Mouse (Mus musculus) bone marrow macrophage, adult 2 months (primary cell): ENCODE results near the gene Ecsit. TPM values are rescaled to one million over a fixed set of nuclear protein-coding genes. Genes with fewer than 3 reads are reported as not detected.

Experiments used
- H3K27ac ChIP-seq: 2 replicates; pipeline ENCODE4 v1.5.1; 2012; ENCODE audit warnings: low read depth, low read length; ENCODE audit not compliant: insufficient read depth
- H3K4me1 ChIP-seq: 2 replicates; pipeline ENCODE4 v1.6.1; 2012; ENCODE audit warnings: low read length; ENCODE audit not compliant: control insufficient read depth, insufficient read depth
- H3K4me3 ChIP-seq: 2 replicates; pipeline ENCODE4 v1.5.1; 2012; ENCODE audit warnings: mild to moderate bottlenecking, low read length, moderate library complexity; ENCODE audit not compliant: insufficient read depth
- CTCF ChIP-seq: IDR thresholded peaks from 2 replicates; pipeline ENCODE4 v1.5.1; 2012; ENCODE audit warnings: low read depth, mild to moderate bottlenecking, low read length, moderate library complexity
- POLR2A ChIP-seq: IDR thresholded peaks from 2 replicates; pipeline ENCODE4 v1.6.1; 2012; ENCODE audit warnings: mild to moderate bottlenecking, low read depth, low read length, borderline replicate concordance
- polyA plus RNA-seq: library from polyadenylated mRNA; stranded (reverse); fragments of >200 nt; gene quantifications from 2 replicates; pipeline ENCODE4 v1.2.4, GENCODE M21; 2012; ENCODE audit not compliant: missing spikeins, insufficient read depth, insufficient read length

Gene Ecsit
- 5.7 and 7.0 TPM in 2 replicates for polyA plus RNA-seq

- Histone ChIP-seq H3K27ac (peak within 1 kb of the TSS; percentile 18; the same call in 1 of the 2 replicates), H3K4me1 (peaks cover 4% of the 10 kb centered on the region; the same call in 1 of the 2 replicates), H3K4me3 (peak within 1 kb of the TSS; percentile 82)
- 0 out of 2 replicates have a peak, but pooled peaks have one; percentile 9 for TF ChIP-seq CTCF
- TF ChIP-seq POLR2A: no peak
Measured at GRCm38 (mm10) chr9:22085022-22085834, at the start of gene Ecsit. Gene Ecsit, minus strand, starts transcription at chr9:22085438.

DNA sequence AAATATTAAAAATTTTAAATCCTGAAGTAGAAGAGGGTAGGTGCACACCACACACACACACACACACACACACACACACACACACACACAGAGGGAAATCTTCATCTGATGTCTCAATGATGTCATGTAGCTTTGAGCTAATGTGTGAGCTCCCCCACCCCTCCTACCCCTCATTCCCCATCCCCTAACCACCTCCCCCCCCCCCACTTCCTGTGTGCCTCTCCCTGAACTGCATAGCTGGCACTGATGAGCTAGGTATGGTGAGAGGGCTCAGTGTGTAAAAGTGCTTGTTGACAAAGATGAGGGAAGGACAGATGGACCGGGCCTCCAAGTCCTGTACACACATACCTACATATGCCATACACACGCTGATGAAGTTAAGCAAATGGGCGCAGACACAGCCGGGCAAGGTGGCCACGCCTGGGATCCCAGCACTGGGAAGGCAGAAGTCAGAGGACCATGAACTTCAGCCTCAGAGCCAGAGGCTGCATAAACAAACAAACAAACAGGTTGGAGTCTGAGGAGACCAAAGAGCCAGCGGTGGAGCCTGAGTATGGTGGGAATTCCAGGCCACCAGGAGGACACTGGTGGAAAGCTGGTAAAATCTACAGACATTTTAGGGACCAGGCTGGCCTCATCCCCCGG, 49.1 kb upstream of the Ecsit start:
- TF ChIP-seq POLR2A: no peak
- TF ChIP-seq CTCF: no peak
- no peak overlapping the region for H3K4me3 ChIP-seq
- H3K4me1 ChIP-seq: peaks cover 7% of the 10 kb centered on the region
- H3K27ac ChIP-seq: no peak overlapping the region

- Histone ChIP-seq H3K4me3 (no peak overlapping the region), H3K27ac (no peak overlapping the region), H3K4me1 (peaks cover 7% of the 10 kb centered on the region)
- no peak for TF ChIP-seq POLR2A
Measured at GRCm38 (mm10) chr9:22132220-22132619, 47.0 kb upstream of the Ecsit start.

- H3K4me3 ChIP-seq: no peak overlapping the region
- TF ChIP-seq POLR2A (no peak), CTCF (no peak)
- no peak overlapping the region for H3K27ac ChIP-seq
- peaks cover 7% of the 10 kb centered on the region for H3K4me1 ChIP-seq
Measured at GRCm38 (mm10) chr9:22131226-22131981, 46.2 kb upstream of the Ecsit start.

GRCm38 (mm10) chr9:22125246-22126027, 40.2 kb upstream of the Ecsit start:
- peaks cover 28% of the 10 kb centered on the region for H3K4me1 ChIP-seq
- peak overlapping the region; percentile 62 for H3K27ac ChIP-seq
- TF ChIP-seq CTCF (0 out of 2 replicates have a peak, but pooled peaks have one; percentile 9), POLR2A (no peak)
- H3K4me3 ChIP-seq: no peak overlapping the region

DNA sequence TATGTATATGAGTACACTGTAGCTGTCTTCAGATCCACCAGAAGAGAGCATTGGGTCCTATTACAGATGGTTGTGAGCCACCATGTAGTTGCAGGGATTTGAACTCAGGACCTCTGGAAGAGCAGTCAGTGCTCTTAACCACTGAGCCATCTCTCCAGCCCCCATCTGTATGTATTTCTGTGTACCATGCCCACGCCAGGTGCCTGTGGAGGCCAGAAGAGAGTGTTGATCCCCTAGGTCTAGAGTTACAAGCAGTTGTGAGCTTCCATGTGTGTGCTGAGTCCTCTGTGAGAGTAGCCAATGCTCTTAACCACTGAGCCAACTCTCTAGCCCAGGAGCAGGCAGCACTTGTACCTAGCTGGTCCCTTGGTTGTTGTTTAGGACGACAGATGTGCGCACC, 38.9 kb upstream of the Ecsit start:
- Histone ChIP-seq H3K4me3 (no peak overlapping the region), H3K4me1 (peaks cover 32% of the 10 kb centered on the region), H3K27ac (no peak overlapping the region)
- TF ChIP-seq POLR2A (no peak), CTCF (no peak)

DNA sequence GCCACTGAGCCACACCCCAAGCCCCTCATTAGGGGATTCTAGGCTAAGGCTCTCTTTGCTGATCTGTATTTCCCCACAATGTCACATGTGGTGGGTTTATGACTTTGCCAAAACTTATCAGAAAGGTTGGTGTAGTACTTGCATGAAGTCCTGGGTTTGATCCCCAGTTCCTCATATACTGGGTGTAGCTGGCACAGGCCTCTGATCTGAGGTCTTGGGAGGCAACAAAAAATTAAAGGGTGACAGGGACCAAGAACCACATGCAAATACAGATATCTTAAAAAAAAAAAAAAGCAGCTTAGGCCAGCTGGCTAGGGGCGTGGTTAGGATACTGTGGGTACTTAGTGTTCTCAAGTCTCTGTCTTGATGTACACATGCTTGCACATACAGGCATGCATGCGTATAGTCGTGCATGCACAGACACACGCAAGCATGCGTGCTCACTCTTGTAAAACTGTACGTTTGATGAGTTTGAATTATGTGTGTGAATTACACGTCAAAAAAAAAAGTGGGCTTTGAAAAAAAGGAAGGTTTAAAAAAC, 37.9 kb upstream of the Ecsit start:
- Histone ChIP-seq H3K27ac (no peak overlapping the region), H3K4me3 (no peak overlapping the region), H3K4me1 (peaks cover 43% of the 10 kb centered on the region)
- TF ChIP-seq CTCF (no peak), POLR2A (no peak)

DNA sequence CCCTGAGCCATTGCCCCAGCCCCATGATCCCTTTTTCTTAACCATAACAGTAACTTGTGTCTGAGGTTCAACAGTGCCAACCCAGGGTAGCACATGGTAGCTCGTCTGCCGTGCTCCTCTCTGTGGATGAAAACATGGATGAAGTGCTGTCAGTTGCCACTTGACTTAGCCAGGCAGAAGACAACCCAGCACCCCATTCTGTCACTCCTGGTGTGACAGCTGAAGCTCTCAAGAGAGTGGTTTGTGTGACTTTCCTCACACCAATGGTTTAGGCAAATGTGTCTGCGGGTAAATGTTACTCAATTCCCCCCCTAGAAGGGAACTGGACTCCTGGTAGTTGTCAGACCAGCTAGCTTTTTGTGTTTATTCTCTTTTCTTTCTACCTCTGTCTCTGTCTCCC, 36.8 kb upstream of the Ecsit start:
- no peak overlapping the region for H3K27ac ChIP-seq
- peaks cover 46% of the 10 kb centered on the region for H3K4me1 ChIP-seq
- TF ChIP-seq CTCF: no peak
- no peak for TF ChIP-seq POLR2A
- H3K4me3 ChIP-seq: no peak overlapping the region

GRCm38 (mm10) chr9:22121545-22121944, 36.3 kb upstream of the Ecsit start:
- Histone ChIP-seq H3K4me3 (no peak overlapping the region), H3K4me1 (peaks cover 46% of the 10 kb centered on the region), H3K27ac (no peak overlapping the region)
- TF ChIP-seq POLR2A (no peak), CTCF (no peak)
